Mouse (Mus musculus) MEL (cell line): ENCODE data around the gene Sult1a1. TPM values are rescaled to one million over a fixed set of nuclear protein-coding genes. Genes with fewer than 3 reads are reported as not detected.
A peak's percentile ranks its signal among the peaks of the same experiment; 100 is the strongest.

ENCODE experiments used
- DNase-seq: peaks from one replicate; pipeline ENCODE4 v3.0.0; 2011; ENCODE audit warnings: low read depth, low spot score
- H3K27ac ChIP-seq: 2 replicates; pipeline ENCODE4 v1.5.1; 2012; ENCODE audit warnings: low read depth, mild to moderate bottlenecking, control low read depth, low read length, moderate library complexity; ENCODE audit not compliant: control insufficient read depth
- H3K27me3 ChIP-seq, 2 experiments: fragments of 150-350 bp in 1 of 2; sonication (generic) in 1 of 2; 2 replicates each; pipeline ENCODE4 v1.6.1; 2012; ENCODE audit warnings: low read length in 2 of 2, mild to moderate bottlenecking in 2 of 2, improper control_type of control experiment in 1 of 2, moderate library complexity in 1 of 2; ENCODE audit not compliant: insufficient read depth in 2 of 2, control insufficient read depth in 1 of 2
- H3K36me3 ChIP-seq, 2 experiments: 2 replicates each; pipeline ENCODE4 v1.6.1; 2012 to 2014; ENCODE audit warnings: low read length in 2 of 2, improper control_type of control experiment in 1 of 2, inconsistent platforms in 1 of 2, mild to moderate bottlenecking in 1 of 2; ENCODE audit not compliant: insufficient read depth in 2 of 2, control insufficient read depth in 1 of 2
- H3K4me1 ChIP-seq, 2 experiments: fragments of 150-350 bp in 1 of 2; sonication (generic) in 1 of 2; 2 replicates each; pipeline ENCODE4 v1.6.1; 2012; ENCODE audit warnings: low read length in 2 of 2, improper control_type of control experiment in 1 of 2, mild to moderate bottlenecking in 1 of 2; ENCODE audit not compliant: insufficient read depth in 2 of 2, control insufficient read depth in 1 of 2
- H3K4me3 ChIP-seq, 2 experiments: fragments of 150-350 bp in 1 of 2; sonication (generic) in 1 of 2; 2 replicates each; pipeline ENCODE4 v1.5.1; 2012; ENCODE audit warnings: low read depth in 2 of 2, low read length in 2 of 2, mild to moderate bottlenecking in 2 of 2, moderate library complexity in 2 of 2, control low read depth in 1 of 2, improper control_type of control experiment in 1 of 2; ENCODE audit not compliant: control insufficient read depth in 1 of 2, insufficient read depth in 1 of 2
- H3K79me2 ChIP-seq: 2 replicates; pipeline ENCODE4 v1.6.1; 2012; ENCODE audit warnings: mild to moderate bottlenecking, low read length, moderate library complexity; ENCODE audit not compliant: control insufficient read depth, poor library complexity, insufficient read depth
- H3K9ac ChIP-seq: 2 replicates; pipeline ENCODE4 v1.6.1; 2012; ENCODE audit warnings: low read depth, mild to moderate bottlenecking, control low read depth, low read length, moderate library complexity; ENCODE audit not compliant: control insufficient read depth, poor library complexity, severe bottlenecking
- H3K9me3 ChIP-seq: fragments of 150-350 bp; sonication (generic); replicated peaks from 2 replicates; pipeline ENCODE4 v1.6.1; 2012; ENCODE audit warnings: mild to moderate bottlenecking, low read length, improper control_type of control experiment, moderate library complexity; ENCODE audit not compliant: insufficient read depth
- BHLHE40 ChIP-seq: IDR thresholded peaks from 2 replicates; pipeline ENCODE4 v1.6.1; 2012; ENCODE audit warnings: low read depth, mild to moderate bottlenecking, inconsistent platforms, low read length, improper control_type of control experiment, borderline replicate concordance
- CHD2 ChIP-seq: IDR thresholded peaks from 2 replicates; pipeline ENCODE4 v1.6.1; 2011; ENCODE audit warnings: low read length, improper control_type of control experiment
- CTCF ChIP-seq, 3 experiments: IDR thresholded peaks in 2 of 3; conservative IDR thresholded peaks in 1 of 3; 2 replicates each; pipeline ENCODE4 v1.5.1; 2011 to 2012; ENCODE audit warnings: low read length in 3 of 3, low read depth in 2 of 3, mild to moderate bottlenecking in 2 of 3, improper control_type of control experiment in 1 of 3, inconsistent platforms in 1 of 3, mixed read lengths in 1 of 3, moderate library complexity in 1 of 3; ENCODE audit not compliant: control insufficient read depth in 1 of 3, insufficient read depth in 1 of 3, poor library complexity in 1 of 3, severe bottlenecking in 1 of 3
- E2F4 ChIP-seq: IDR thresholded peaks from 2 replicates; pipeline ENCODE4 v1.6.1; 2011; ENCODE audit warnings: low read depth, low read length, improper control_type of control experiment, borderline replicate concordance
- EP300 ChIP-seq, 2 experiments: IDR thresholded peaks; 2 replicates each; pipeline ENCODE4 v1.6.1; 2011; ENCODE audit warnings: improper control_type of control experiment in 2 of 2, low read length in 2 of 2, low read depth in 1 of 2, mild to moderate bottlenecking in 1 of 2
- ETS1 ChIP-seq: IDR thresholded peaks from 2 replicates; pipeline ENCODE4 v1.6.1; 2012; ENCODE audit warnings: low read depth, mild to moderate bottlenecking, inconsistent platforms, low read length, improper control_type of control experiment, moderate library complexity
- GABPA ChIP-seq: IDR thresholded peaks from 2 replicates; pipeline ENCODE4 v1.6.1; 2012; ENCODE audit warnings: low read depth, mild to moderate bottlenecking, inconsistent platforms, low read length, improper control_type of control experiment, moderate library complexity
- GATA1 ChIP-seq: IDR thresholded peaks from 2 replicates; pipeline ENCODE4 v1.6.1; 2011; ENCODE audit warnings: low read depth, low read length, improper control_type of control experiment
- HCFC1 ChIP-seq: IDR thresholded peaks from 2 replicates; pipeline ENCODE4 v1.6.1; 2012; ENCODE audit warnings: low read depth, mild to moderate bottlenecking, inconsistent platforms, low read length, improper control_type of control experiment, moderate library complexity
- JUND ChIP-seq: IDR thresholded peaks from 2 replicates; pipeline ENCODE4 v1.6.1; 2011; ENCODE audit warnings: low read depth, mild to moderate bottlenecking, improper control_type of control experiment, low read length
- KAT2A ChIP-seq: conservative IDR thresholded peaks from 2 replicates; pipeline ENCODE4 v1.6.1; 2012; ENCODE audit warnings: low read depth, low read length, improper control_type of control experiment, inconsistent platforms
- MAX ChIP-seq: IDR thresholded peaks from 2 replicates; pipeline ENCODE4 v1.6.1; 2011; ENCODE audit warnings: low read length, improper control_type of control experiment
- MAZ ChIP-seq: IDR thresholded peaks from 2 replicates; pipeline ENCODE4 v1.6.1; 2012; ENCODE audit warnings: low read depth, mild to moderate bottlenecking, inconsistent platforms, low read length, improper control_type of control experiment
- MEF2A ChIP-seq: IDR thresholded peaks from 2 replicates; pipeline ENCODE4 v1.6.1; 2014; ENCODE audit warnings: low read depth, mild to moderate bottlenecking, inconsistent platforms, low read length, improper control_type of control experiment; ENCODE audit not compliant: poor library complexity, insufficient replicate concordance, severe bottlenecking; ENCODE audit errors: extremely low read depth
- MXI1 ChIP-seq: IDR thresholded peaks from 2 replicates; pipeline ENCODE4 v1.6.1; 2011; ENCODE audit warnings: mild to moderate bottlenecking, low read depth, low read length, improper control_type of control experiment
- MYB ChIP-seq: IDR thresholded peaks from 2 replicates; pipeline ENCODE4 v1.6.1; 2011; ENCODE audit warnings: mild to moderate bottlenecking, low read depth, low read length, improper control_type of control experiment
- MYC ChIP-seq: IDR thresholded peaks from 2 replicates; pipeline ENCODE4 v1.6.1; 2011; ENCODE audit warnings: low read depth, mild to moderate bottlenecking, low read length, improper control_type of control experiment, moderate library complexity
- NELFE ChIP-seq: IDR thresholded peaks from 2 replicates; pipeline ENCODE4 v1.6.1; 2011; ENCODE audit warnings: low read depth, low read length, improper control_type of control experiment
- NRF1 ChIP-seq: IDR thresholded peaks from 2 replicates; pipeline ENCODE4 v1.6.1; 2014; ENCODE audit warnings: low read depth, mild to moderate bottlenecking, inconsistent platforms, low read length, improper control_type of control experiment, moderate library complexity; ENCODE audit not compliant: poor library complexity, insufficient read depth, severe bottlenecking
- POLR2AphosphoS2 ChIP-seq: IDR thresholded peaks from 2 replicates; pipeline ENCODE4 v1.6.1; 2011; ENCODE audit warnings: low read length, improper control_type of control experiment
- POLR2AphosphoS5 ChIP-seq: IDR thresholded peaks from 2 replicates; pipeline ENCODE4 v1.6.1; 2012; ENCODE audit warnings: low read depth, borderline replicate concordance, mild to moderate bottlenecking, inconsistent platforms, low read length, moderate library complexity, mixed read lengths
- RAD21 ChIP-seq: IDR thresholded peaks from 2 replicates; pipeline ENCODE4 v1.6.1; 2011; ENCODE audit warnings: mild to moderate bottlenecking, low read depth, low read length, improper control_type of control experiment
- RCOR1 ChIP-seq: IDR thresholded peaks from 2 replicates; pipeline ENCODE4 v1.6.1; 2012; ENCODE audit warnings: low read depth, mild to moderate bottlenecking, inconsistent platforms, low read length, improper control_type of control experiment
- SIN3A ChIP-seq: IDR thresholded peaks from 2 replicates; pipeline ENCODE4 v1.6.1; 2012; ENCODE audit warnings: low read length, improper control_type of control experiment, inconsistent platforms
- SMC3 ChIP-seq: IDR thresholded peaks from 2 replicates; pipeline ENCODE4 v1.6.1; 2011; ENCODE audit warnings: low read depth, low read length, improper control_type of control experiment
- TBP ChIP-seq: IDR thresholded peaks from 2 replicates; pipeline ENCODE4 v1.8.0; 2011; ENCODE audit warnings: low read depth, low read length, improper control_type of control experiment
- TCF12 ChIP-seq: IDR thresholded peaks from 2 replicates; pipeline ENCODE4 v1.6.1; 2014; ENCODE audit warnings: low read depth, mild to moderate bottlenecking, inconsistent platforms, low read length, improper control_type of control experiment, moderate library complexity
- UBTF ChIP-seq: IDR thresholded peaks from 2 replicates; pipeline ENCODE4 v1.6.1; 2012; ENCODE audit warnings: low read depth, mild to moderate bottlenecking, inconsistent platforms, low read length, improper control_type of control experiment, moderate library complexity, borderline replicate concordance; ENCODE audit not compliant: insufficient read depth
- USF1 ChIP-seq: IDR thresholded peaks from 2 replicates; pipeline ENCODE4 v1.6.1; 2014; ENCODE audit warnings: low read depth, mild to moderate bottlenecking, inconsistent platforms, low read length, improper control_type of control experiment, moderate library complexity
- USF2 ChIP-seq, 2 experiments: IDR thresholded peaks; 2 replicates each; pipeline ENCODE4 v1.6.1; 2011 to 2012; ENCODE audit warnings: improper control_type of control experiment in 2 of 2, low read length in 2 of 2, borderline replicate concordance in 1 of 2, inconsistent platforms in 1 of 2, low read depth in 1 of 2, mild to moderate bottlenecking in 1 of 2; ENCODE audit not compliant: insufficient read depth in 1 of 2
- ZC3H11A ChIP-seq: IDR thresholded peaks from 2 replicates; pipeline ENCODE4 v1.6.1; 2012; ENCODE audit warnings: low read depth, mild to moderate bottlenecking, inconsistent platforms, low read length, improper control_type of control experiment
- ZKSCAN1 ChIP-seq: IDR thresholded peaks from 2 replicates; pipeline ENCODE4 v1.6.1; 2012; ENCODE audit warnings: low read depth, mild to moderate bottlenecking, inconsistent platforms, low read length, improper control_type of control experiment, moderate library complexity
- ZMIZ1 ChIP-seq: IDR thresholded peaks from 2 replicates; pipeline ENCODE4 v1.6.1; 2012; ENCODE audit warnings: low read depth, mild to moderate bottlenecking, inconsistent platforms, low read length, improper control_type of control experiment, moderate library complexity
- ZNF384 ChIP-seq: IDR thresholded peaks from 2 replicates; pipeline ENCODE4 v1.6.1; 2012; ENCODE audit warnings: low read depth, mild to moderate bottlenecking, inconsistent platforms, low read length, improper control_type of control experiment
- polyA plus RNA-seq, 2 experiments: library from polyadenylated mRNA; stranded (reverse) in 1 of 2; unstranded in 1 of 2; fragments of >175 nt in 1 of 2; fragments of >200 nt in 1 of 2; gene quantifications; 2 replicates each; pipeline versions ENCODE4 v1.2.1 to v1.2.4; 2012; ENCODE audit warnings: low replicate concordance in 2 of 2, low read depth in 1 of 2; ENCODE audit not compliant: insufficient read length in 2 of 2, insufficient read depth in 1 of 2, missing spikeins in 1 of 2
- total RNA-seq: library from RNA; depleted of rRNA; stranded (reverse); fragments of 300-350 nt; gene quantifications from 2 replicates; pipeline ENCODE4 v1.2.3, GENCODE M21; 2012

Sult1a1 gene
- total and polyA plus RNA-seq, 3 experiments = 0.36 TPM; not detected in 2

GRCm38 (mm10) chr7:126635375-126635774 lies 40.9 kb downstream of the Sult1a1 start (continued):
- TF ChIP-seq USF1 (no peak), SMC3 (no peak), ZC3H11A (no peak), NELFE (no peak), ZKSCAN1 (no peak), TCF12 (0 out of 2 replicates have a peak, but pooled peaks have one; percentile 20), ZMIZ1 (no peak)
- TF ChIP-seq, all 39 proteins: peak for 9

GRCm38 (mm10) chr7:126632478-126632877 lies 43.8 kb downstream of the Sult1a1 start:
- H3K27me3 ChIP-seq = no peaks in the 10 kb centered on the region
- peaks cover 24 to 32% of the 10 kb centered on the region in 2 experiments for H3K4me1 ChIP-seq
- H3K36me3 ChIP-seq = peaks cover 0 to 20% of the 10 kb centered on the region in 2 experiments; a peak in 2 of 4 replicates
- H3K9ac ChIP-seq = peak overlapping the region; percentile 13; the same call in 1 of the 2 replicates
- no peaks in the 10 kb centered on the region for H3K79me2 ChIP-seq
- DNase-seq = peak; percentile 55
- H3K4me3 ChIP-seq = peak overlapping the region in 1 of 2 experiments; percentile 26; a peak in 1 of 4 replicates
- H3K9me3 ChIP-seq = no peaks in the 10 kb centered on the region
- peak overlapping the region; percentile 38 for H3K27ac ChIP-seq
- TF ChIP-seq E2F4 = no peak
- TF ChIP-seq ZKSCAN1 = no peak
- peak; percentile 97 for TF ChIP-seq ETS1
- TF ChIP-seq NRF1 = no peak
- no peak; the same call in 1 of the 2 replicates for TF ChIP-seq RAD21
- TF ChIP-seq TBP = no peak
- TF ChIP-seq CTCF (IDR thresholded peaks at IDR 0.05 in 2 of 3, conservative IDR thresholded peaks at IDR 0.05 in 1 of 3; ENCODE audit: control insufficient read depth in 1 of 3, insufficient read depth in 1 of 3, low read depth in 2 of 3, low read length in 3 of 3, poor library complexity in 1 of 3, severe bottlenecking in 1 of 3) = no peak
- TF ChIP-seq SIN3A = peak; percentile 75
- peak; percentile 84 for TF ChIP-seq GATA1
- no peak for TF ChIP-seq CHD2
- TF ChIP-seq POLR2AphosphoS5 = no peak
- TF ChIP-seq KAT2A = no peak
- no peak for TF ChIP-seq MEF2A
- peak; percentile 88 to 89 for TF ChIP-seq EP300 (IDR thresholded peaks at IDR 0.05; ENCODE audit: low read depth in 1 of 2, low read length in 2 of 2)
- no peak for TF ChIP-seq ZC3H11A
- no peak for TF ChIP-seq MYC
- peak; percentile 85 for TF ChIP-seq MAZ
- TF ChIP-seq BHLHE40 = peak; percentile 58; the same call in 1 of the 2 replicates
- 0 out of 2 replicates have a peak, but pooled peaks have one; percentile 34 for TF ChIP-seq MXI1
- peak; percentile 66 for TF ChIP-seq RCOR1
- no peak for TF ChIP-seq ZNF384
- TF ChIP-seq UBTF = no peak
- no peak for TF ChIP-seq USF2 (IDR thresholded peaks at IDR 0.05; ENCODE audit: borderline replicate concordance in 1 of 2, insufficient read depth in 1 of 2, low read depth in 1 of 2, low read length in 2 of 2)
- TF ChIP-seq NELFE = no peak
- no peak for TF ChIP-seq USF1
- TF ChIP-seq TCF12 = peak; percentile 93
- TF ChIP-seq GABPA = no peak
- TF ChIP-seq POLR2AphosphoS2 = no peak
- no peak for TF ChIP-seq JUND
- no peak for TF ChIP-seq HCFC1
- no peak for TF ChIP-seq MAX
- TF ChIP-seq MYB = peak; percentile 73
